Mouse (Mus musculus): ENCODE measurements around the gene Hck. TPM values are rescaled to one million over a fixed set of nuclear protein-coding genes. Genes with fewer than 3 reads are reported as not detected.

The Hck gene
- polyA plus RNA-seq, 2 experiments: 8.4 to 11.1 TPM

DNA sequence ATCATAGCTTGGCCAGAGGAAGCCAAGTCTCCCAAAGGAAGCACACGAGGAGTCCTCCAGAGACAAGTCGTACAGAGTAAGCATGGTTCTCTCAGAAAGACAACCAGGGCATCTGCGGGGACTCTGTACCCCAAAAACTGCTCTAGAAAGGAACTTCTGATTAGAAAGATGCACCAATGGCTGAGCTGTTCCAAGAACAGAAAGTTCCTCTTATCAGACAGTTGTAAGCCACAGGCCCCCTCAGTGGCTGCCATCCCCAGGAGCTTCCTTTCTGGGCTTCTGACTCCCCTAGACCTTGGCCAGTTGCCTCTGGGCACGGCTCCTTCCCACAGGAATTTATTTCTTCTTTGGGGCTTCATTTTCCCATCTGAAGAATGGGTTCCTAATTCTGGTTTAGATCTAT is 7.4 kb downstream of the Hck start:
- DNase-seq (ENCODE audit: low spot score) (no peak), ATAC-seq (ENCODE audit: low FRiP score, low read depth) (no peak)
- no peaks in the 10 kb centered on the region for H3K9me3 ChIP-seq (ENCODE audit: control insufficient read depth, low read length)
- H3K4me3 ChIP-seq (replicated peaks; ENCODE audit: low read length): no peak overlapping the region
- no peak overlapping the region for H3K4me2 ChIP-seq (replicated peaks; ENCODE audit: low read depth, low read length, severe bottlenecking)
- H3K27ac ChIP-seq (replicated peaks; ENCODE audit: low read depth, low read length): no peak overlapping the region
- H3K9ac ChIP-seq (ENCODE audit: low read depth, low read length, severe bottlenecking): no peak overlapping the region
- TF ChIP-seq POLR2A (IDR thresholded peaks at IDR 0.05; ENCODE audit: borderline replicate concordance, extremely low read depth, insufficient read depth, insufficient read length): no peak
- no peaks in the 10 kb centered on the region for H3K4me1 ChIP-seq (ENCODE audit: control insufficient read depth, insufficient read depth, low read length)
- WGBS: 76% methylated on average over 4 of the region's 4 CpGs
- H3K36me3 ChIP-seq (ENCODE audit: control insufficient read depth, insufficient read depth, low read length): no peaks in the 10 kb centered on the region
- H3K27me3 ChIP-seq (ENCODE audit: control insufficient read depth, insufficient read depth, low read length): no peaks in the 10 kb centered on the region

DNA sequence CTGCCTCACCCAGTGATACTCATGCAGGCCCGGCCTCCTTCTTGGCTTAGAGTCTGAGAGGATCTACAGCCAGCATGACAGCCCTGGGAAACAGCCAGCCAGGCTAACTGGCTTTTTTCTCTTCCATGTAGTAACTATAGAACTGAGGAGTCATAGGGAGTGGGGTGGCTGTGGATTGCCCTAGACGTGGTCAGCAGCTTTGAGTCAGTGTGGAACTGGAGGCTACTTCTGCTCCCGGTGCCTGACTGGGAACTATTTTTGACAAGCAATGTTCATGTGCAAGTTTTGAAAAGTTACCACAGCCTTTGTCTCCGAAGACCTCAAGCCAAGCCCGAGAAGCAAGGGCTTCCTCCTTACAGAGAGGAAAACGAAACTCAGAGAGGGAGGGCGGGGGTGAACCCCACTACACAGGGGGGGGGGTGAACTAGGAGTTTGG is 8.8 kb downstream of the Hck start:
- no peak for DNase-seq (ENCODE audit: low spot score)
- no peaks in the 10 kb centered on the region for H3K27me3 ChIP-seq (ENCODE audit: control insufficient read depth, insufficient read depth, low read length)
- no peak overlapping the region for H3K4me3 ChIP-seq (replicated peaks; ENCODE audit: low read length)
- no peak for TF ChIP-seq POLR2A (IDR thresholded peaks at IDR 0.05; ENCODE audit: borderline replicate concordance, extremely low read depth, insufficient read depth, insufficient read length)
- 82% methylated on average over 7 of the region's 7 CpGs for WGBS
- no peaks in the 10 kb centered on the region for H3K36me3 ChIP-seq (ENCODE audit: control insufficient read depth, insufficient read depth, low read length)
- no peaks in the 10 kb centered on the region for H3K9me3 ChIP-seq (ENCODE audit: control insufficient read depth, low read length)
- H3K4me1 ChIP-seq (ENCODE audit: control insufficient read depth, insufficient read depth, low read length): no peaks in the 10 kb centered on the region
- H3K9ac ChIP-seq (ENCODE audit: low read depth, low read length, severe bottlenecking): no peak overlapping the region
- no peak overlapping the region for H3K4me2 ChIP-seq (replicated peaks; ENCODE audit: low read depth, low read length, severe bottlenecking)
- no peak overlapping the region for H3K27ac ChIP-seq (replicated peaks; ENCODE audit: low read depth, low read length)
- no peak for ATAC-seq (ENCODE audit: low FRiP score, low read depth)

DNA sequence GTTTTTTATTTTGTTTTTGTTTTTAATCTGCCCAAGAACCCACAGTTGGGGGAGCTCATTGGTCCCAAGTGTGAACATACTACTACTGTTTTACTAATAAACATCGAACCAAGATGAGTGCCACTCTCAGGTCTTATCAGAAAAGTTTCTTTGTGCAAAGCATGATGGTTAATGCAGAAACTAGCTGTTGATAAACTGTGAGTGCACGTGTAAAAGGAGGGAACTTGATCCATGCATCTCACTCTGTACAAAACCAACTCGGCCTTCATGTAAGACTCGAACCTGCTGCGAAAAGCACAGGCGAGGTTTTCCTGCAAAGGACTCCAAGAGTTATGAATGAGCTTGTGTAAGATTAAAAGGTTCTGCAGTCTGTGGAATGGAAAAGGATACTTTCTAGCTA is 11.2 kb downstream of the Hck start:
- H3K9me3 ChIP-seq (ENCODE audit: control insufficient read depth, low read length): no peaks in the 10 kb centered on the region
- no peak overlapping the region for H3K4me3 ChIP-seq (replicated peaks; ENCODE audit: low read length)
- H3K4me2 ChIP-seq (replicated peaks; ENCODE audit: low read depth, low read length, severe bottlenecking): no peak overlapping the region
- WGBS: 84% methylated on average over 6 of the region's 6 CpGs
- no peak for ATAC-seq (ENCODE audit: low FRiP score, low read depth)
- H3K9ac ChIP-seq (ENCODE audit: low read depth, low read length, severe bottlenecking): no peak overlapping the region
- H3K36me3 ChIP-seq (ENCODE audit: control insufficient read depth, insufficient read depth, low read length): no peaks in the 10 kb centered on the region
- no peaks in the 10 kb centered on the region for H3K4me1 ChIP-seq (ENCODE audit: control insufficient read depth, insufficient read depth, low read length)
- DNase-seq (ENCODE audit: low spot score): no peak
- H3K27ac ChIP-seq (replicated peaks; ENCODE audit: low read depth, low read length): no peak overlapping the region
- TF ChIP-seq POLR2A (IDR thresholded peaks at IDR 0.05; ENCODE audit: borderline replicate concordance, extremely low read depth, insufficient read depth, insufficient read length): no peak
- H3K27me3 ChIP-seq (ENCODE audit: control insufficient read depth, insufficient read depth, low read length): no peaks in the 10 kb centered on the region

DNA sequence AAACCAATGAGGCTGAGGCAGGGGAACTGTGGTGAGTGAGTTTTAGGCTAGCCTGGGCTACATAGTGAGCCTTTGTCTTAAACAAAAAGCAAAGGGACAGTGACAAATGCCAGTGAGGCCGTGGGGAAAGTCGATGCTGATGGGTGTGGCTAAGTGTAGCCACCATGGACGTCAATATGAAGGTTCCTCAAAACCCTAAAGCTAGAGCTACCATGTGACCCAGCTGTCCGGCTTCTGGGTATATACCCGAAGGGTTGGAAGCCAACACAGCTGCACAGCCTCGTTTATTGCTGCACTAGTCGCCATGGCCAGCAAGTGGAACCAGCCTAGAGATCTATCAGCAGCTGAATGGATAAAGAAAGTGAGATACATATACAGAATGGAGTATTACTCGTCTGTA is 11.9 kb downstream of the Hck start:
- TF ChIP-seq POLR2A (IDR thresholded peaks at IDR 0.05; ENCODE audit: borderline replicate concordance, extremely low read depth, insufficient read depth, insufficient read length): no peak
- WGBS: 67% methylated on average over 8 of the region's 8 CpGs
- no peak overlapping the region for H3K4me3 ChIP-seq (replicated peaks; ENCODE audit: low read length)

DNA sequence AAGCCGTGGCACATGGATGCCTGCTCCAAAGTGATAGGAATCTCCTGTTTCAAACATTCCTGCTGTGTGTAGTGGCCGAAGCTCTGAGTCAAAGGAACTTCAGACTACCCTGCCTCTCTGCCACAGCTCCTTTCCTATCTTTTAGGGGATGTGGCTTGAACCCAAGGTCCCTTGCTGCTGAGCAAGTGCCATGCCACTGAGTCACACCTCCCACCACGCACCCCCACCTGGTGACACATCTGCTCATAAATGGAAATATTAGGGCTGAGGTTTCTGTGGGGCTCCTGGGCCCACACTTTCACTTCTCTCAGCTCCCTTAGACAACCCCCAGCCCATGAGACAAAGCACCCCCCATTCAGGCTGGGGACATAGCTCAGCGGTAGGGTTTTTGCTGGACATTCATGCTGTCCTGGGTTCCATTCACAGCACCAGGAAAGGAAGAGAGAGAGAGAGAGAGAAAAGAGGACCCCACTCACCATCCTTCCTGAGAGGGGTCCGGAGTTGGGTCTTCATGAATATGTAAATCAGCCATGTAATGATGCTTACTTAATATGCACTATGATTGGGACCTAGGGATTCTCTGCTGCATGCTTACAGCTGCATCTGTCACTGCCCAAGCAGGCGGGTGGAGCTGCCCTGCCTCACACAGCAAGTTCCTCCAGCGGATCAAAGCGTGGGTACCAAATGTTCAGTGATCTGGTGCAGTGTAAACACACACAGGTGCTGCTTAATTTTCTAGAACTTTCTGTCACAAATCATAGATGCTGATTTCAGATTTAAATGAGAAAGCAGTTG is 13.8 kb downstream of the Hck start:
- Histone ChIP-seq H3K27me3 (ENCODE audit: control insufficient read depth, insufficient read depth, low read length) (no peaks in the 10 kb centered on the region), H3K27ac (replicated peaks; ENCODE audit: low read depth, low read length) (no peak overlapping the region), H3K9me3 (ENCODE audit: control insufficient read depth, low read length) (no peaks in the 10 kb centered on the region), H3K9ac (ENCODE audit: low read depth, low read length, severe bottlenecking) (no peak overlapping the region), H3K4me2 (replicated peaks; ENCODE audit: low read depth, low read length, severe bottlenecking) (no peak overlapping the region), H3K4me3 (replicated peaks; ENCODE audit: low read length) (no peak overlapping the region), H3K36me3 (ENCODE audit: control insufficient read depth, insufficient read depth, low read length) (no peaks in the 10 kb centered on the region), H3K4me1 (ENCODE audit: control insufficient read depth, insufficient read depth, low read length) (no peaks in the 10 kb centered on the region)
- DNase-seq (ENCODE audit: low spot score) (no peak), ATAC-seq (ENCODE audit: low FRiP score, low read depth) (no peak)
- WGBS: 70% methylated on average over 8 of the region's 8 CpGs
- TF ChIP-seq POLR2A (IDR thresholded peaks at IDR 0.05; ENCODE audit: borderline replicate concordance, extremely low read depth, insufficient read depth, insufficient read length): no peak

More for the DNA sequence above, 11.9 kb downstream of the Hck start:
- H3K27me3 ChIP-seq (ENCODE audit: control insufficient read depth, insufficient read depth, low read length): no peaks in the 10 kb centered on the region
- H3K4me1 ChIP-seq (ENCODE audit: control insufficient read depth, insufficient read depth, low read length): no peaks in the 10 kb centered on the region
- H3K4me2 ChIP-seq (replicated peaks; ENCODE audit: low read depth, low read length, severe bottlenecking): no peak overlapping the region
- DNase-seq (ENCODE audit: low spot score) (no peak), ATAC-seq (ENCODE audit: low FRiP score, low read depth) (no peak)
- H3K9ac ChIP-seq (ENCODE audit: low read depth, low read length, severe bottlenecking): no peak overlapping the region
- H3K9me3 ChIP-seq (ENCODE audit: control insufficient read depth, low read length): no peaks in the 10 kb centered on the region
- no peaks in the 10 kb centered on the region for H3K36me3 ChIP-seq (ENCODE audit: control insufficient read depth, insufficient read depth, low read length)
- H3K27ac ChIP-seq (replicated peaks; ENCODE audit: low read depth, low read length): no peak overlapping the region

Measured in limb, embryonic 14.5 days (tissue).